Mouse (Mus musculus): ENCODE results near the gene Hspb2. TPM values are rescaled to one million over a fixed set of nuclear protein-coding genes. Genes with fewer than 3 reads are reported as not detected.

Gene Hspb2
- polyA plus RNA-seq, 1 experiment from 2014 or later: 319 TPM

GRCm38 (mm10) chr9:50774991-50775612 is 22.9 kb upstream of the Hspb2 start, which contains the start of the genes Alg9 and 1110032A03Rik:
Gene Alg9 (plus strand): TSS chr9:50775019.
Gene 1110032A03Rik (minus strand): TSS chr9:50775520.
- Histone ChIP-seq H3K4me1 (ENCODE audit: control insufficient read depth, insufficient read depth, low read length) (no peaks in the 10 kb centered on the region), H3K4me3 (ENCODE audit: low read depth, low read length) (peak within 1 kb of the TSS; percentile 84), H3K27me3 (ENCODE audit: control insufficient read depth, insufficient read depth, low read length) (no peaks in the 10 kb centered on the region), H3K4me2 (peak within 1 kb of the TSS; percentile 79), H3K27ac (ENCODE audit: low read depth, low read length) (peak within 1 kb of the TSS; percentile 65), H3K9ac (ENCODE audit: low read depth, low read length) (peak within 1 kb of the TSS; percentile 90), H3K36me3 (ENCODE audit: control insufficient read depth, insufficient read depth, low read length) (peaks cover 4% of the 10 kb centered on the region; the same call in 1 of the 2 replicates), H3K9me3 (replicated peaks; ENCODE audit: control insufficient read depth, low read length) (no peaks in the 10 kb centered on the region)
- WGBS (ENCODE audit: insufficient replicate concordance): under 1% methylated on average over 48 of the region's 51 CpGs
- peak; percentile 63 for ATAC-seq (replicated peaks; ENCODE audit: insufficient number of reproducible peaks, low FRiP score, low TSS enrichment)

GRCm38 (mm10) chr9:50774026-50774462 is 21.9 kb upstream of the Hspb2 start:
- Histone ChIP-seq H3K4me2 (peak overlapping the region; percentile 79), H3K4me1 (ENCODE audit: control insufficient read depth, insufficient read depth, low read length) (no peaks in the 10 kb centered on the region; the same call in 1 of the 2 replicates), H3K4me3 (ENCODE audit: low read depth, low read length) (no peak overlapping the region), H3K9ac (ENCODE audit: low read depth, low read length) (no peak overlapping the region), H3K27ac (ENCODE audit: low read depth, low read length) (no peak overlapping the region), H3K36me3 (ENCODE audit: control insufficient read depth, insufficient read depth, low read length) (peaks cover 2% of the 10 kb centered on the region; the same call in 1 of the 2 replicates), H3K9me3 (replicated peaks; ENCODE audit: control insufficient read depth, low read length) (no peaks in the 10 kb centered on the region), H3K27me3 (ENCODE audit: control insufficient read depth, insufficient read depth, low read length) (no peaks in the 10 kb centered on the region)
- no peak for ATAC-seq (replicated peaks; ENCODE audit: insufficient number of reproducible peaks, low FRiP score, low TSS enrichment)
- 71% methylated on average over 4 of the region's 4 CpGs for WGBS (ENCODE audit: insufficient replicate concordance)

GRCm38 (mm10) chr9:50770011-50770410 is 17.9 kb upstream of the Hspb2 start:
- Histone ChIP-seq H3K27ac (ENCODE audit: low read depth, low read length) (no peak overlapping the region), H3K4me3 (ENCODE audit: low read depth, low read length) (no peak overlapping the region), H3K27me3 (ENCODE audit: control insufficient read depth, insufficient read depth, low read length) (no peaks in the 10 kb centered on the region), H3K36me3 (ENCODE audit: control insufficient read depth, insufficient read depth, low read length) (no peaks in the 10 kb centered on the region), H3K4me1 (ENCODE audit: control insufficient read depth, insufficient read depth, low read length) (peaks cover 8% of the 10 kb centered on the region), H3K4me2 (no peak overlapping the region), H3K9me3 (replicated peaks; ENCODE audit: control insufficient read depth, low read length) (no peaks in the 10 kb centered on the region), H3K9ac (ENCODE audit: low read depth, low read length) (no peak overlapping the region)
- no peak for ATAC-seq (replicated peaks; ENCODE audit: insufficient number of reproducible peaks, low FRiP score, low TSS enrichment)
- WGBS (ENCODE audit: insufficient replicate concordance): 88% methylated on average over 2 of the region's 2 CpGs

GRCm38 (mm10) chr9:50768107-50769002 is 16.2 kb upstream of the Hspb2 start, which contains the start of gene Fdxacb1:
Gene Fdxacb1 (plus strand): TSS chr9:50768236.
- H3K36me3 ChIP-seq (ENCODE audit: control insufficient read depth, insufficient read depth, low read length): no peaks in the 10 kb centered on the region
- H3K4me2 ChIP-seq: peak within 1 kb of the TSS; percentile 91
- H3K4me3 ChIP-seq (ENCODE audit: low read depth, low read length): peak within 1 kb of the TSS; percentile 73
- 5% methylated on average over 59 of the region's 59 CpGs for WGBS (ENCODE audit: insufficient replicate concordance)
- peak within 1 kb of the TSS; percentile 91 for H3K27ac ChIP-seq (ENCODE audit: low read depth, low read length)
- no peaks in the 10 kb centered on the region for H3K27me3 ChIP-seq (ENCODE audit: control insufficient read depth, insufficient read depth, low read length)
- peaks cover 8% of the 10 kb centered on the region for H3K4me1 ChIP-seq (ENCODE audit: control insufficient read depth, insufficient read depth, low read length)
- no peaks in the 10 kb centered on the region for H3K9me3 ChIP-seq (replicated peaks; ENCODE audit: control insufficient read depth, low read length)
- ATAC-seq (replicated peaks; ENCODE audit: insufficient number of reproducible peaks, low FRiP score, low TSS enrichment): peak; percentile 97
- H3K9ac ChIP-seq (ENCODE audit: low read depth, low read length): peak within 1 kb of the TSS; percentile 81

- Histone ChIP-seq H3K27me3 (ENCODE audit: control insufficient read depth, insufficient read depth, low read length) (no peaks in the 10 kb centered on the region), H3K9me3 (replicated peaks; ENCODE audit: control insufficient read depth, low read length) (no peaks in the 10 kb centered on the region), H3K4me3 (ENCODE audit: low read depth, low read length) (peak overlapping the region; percentile 73), H3K36me3 (ENCODE audit: control insufficient read depth, insufficient read depth, low read length) (no peaks in the 10 kb centered on the region), H3K4me2 (peak overlapping the region; percentile 91), H3K27ac (ENCODE audit: low read depth, low read length) (peak overlapping the region; percentile 91), H3K4me1 (ENCODE audit: control insufficient read depth, insufficient read depth, low read length) (peaks cover 8% of the 10 kb centered on the region), H3K9ac (ENCODE audit: low read depth, low read length) (peak overlapping the region; percentile 81)
- 7% methylated on average over 17 of the region's 17 CpGs for WGBS (ENCODE audit: insufficient replicate concordance)
- ATAC-seq (replicated peaks; ENCODE audit: insufficient number of reproducible peaks, low FRiP score, low TSS enrichment): peak; percentile 23
Measured at GRCm38 (mm10) chr9:50767531-50768106, 15.5 kb upstream of the Hspb2 start.

- Histone ChIP-seq H3K9ac (ENCODE audit: low read depth, low read length) (no peak overlapping the region), H3K4me3 (ENCODE audit: low read depth, low read length) (no peak overlapping the region), H3K27ac (ENCODE audit: low read depth, low read length) (no peak overlapping the region), H3K36me3 (ENCODE audit: control insufficient read depth, insufficient read depth, low read length) (no peaks in the 10 kb centered on the region), H3K4me2 (no peak overlapping the region), H3K27me3 (ENCODE audit: control insufficient read depth, insufficient read depth, low read length) (no peaks in the 10 kb centered on the region), H3K9me3 (replicated peaks; ENCODE audit: control insufficient read depth, low read length) (no peaks in the 10 kb centered on the region), H3K4me1 (ENCODE audit: control insufficient read depth, insufficient read depth, low read length) (peaks cover 4% of the 10 kb centered on the region; the same call in 1 of the 2 replicates)
- WGBS (ENCODE audit: insufficient replicate concordance): 66% methylated on average over 1 of the region's 1 CpGs
- ATAC-seq (replicated peaks; ENCODE audit: insufficient number of reproducible peaks, low FRiP score, low TSS enrichment): no peak
Measured at GRCm38 (mm10) chr9:50763331-50763730, 11.2 kb upstream of the Hspb2 start.

GRCm38 (mm10) chr9:50761520-50762243 is 9.5 kb upstream of the Hspb2 start:
- H3K9me3 ChIP-seq (replicated peaks; ENCODE audit: control insufficient read depth, low read length): no peaks in the 10 kb centered on the region
- H3K4me1 ChIP-seq (ENCODE audit: control insufficient read depth, insufficient read depth, low read length): no peaks in the 10 kb centered on the region
- H3K4me2 ChIP-seq: no peak overlapping the region
- no peak overlapping the region for H3K27ac ChIP-seq (ENCODE audit: low read depth, low read length)
- H3K27me3 ChIP-seq (ENCODE audit: control insufficient read depth, insufficient read depth, low read length): no peaks in the 10 kb centered on the region
- no peaks in the 10 kb centered on the region for H3K36me3 ChIP-seq (ENCODE audit: control insufficient read depth, insufficient read depth, low read length)
- no peak overlapping the region for H3K4me3 ChIP-seq (ENCODE audit: low read depth, low read length)
- no peak for ATAC-seq (replicated peaks; ENCODE audit: insufficient number of reproducible peaks, low FRiP score, low TSS enrichment)
- 60% methylated on average over 6 of the region's 6 CpGs for WGBS (ENCODE audit: insufficient replicate concordance)
- no peak overlapping the region for H3K9ac ChIP-seq (ENCODE audit: low read depth, low read length)

DNA sequence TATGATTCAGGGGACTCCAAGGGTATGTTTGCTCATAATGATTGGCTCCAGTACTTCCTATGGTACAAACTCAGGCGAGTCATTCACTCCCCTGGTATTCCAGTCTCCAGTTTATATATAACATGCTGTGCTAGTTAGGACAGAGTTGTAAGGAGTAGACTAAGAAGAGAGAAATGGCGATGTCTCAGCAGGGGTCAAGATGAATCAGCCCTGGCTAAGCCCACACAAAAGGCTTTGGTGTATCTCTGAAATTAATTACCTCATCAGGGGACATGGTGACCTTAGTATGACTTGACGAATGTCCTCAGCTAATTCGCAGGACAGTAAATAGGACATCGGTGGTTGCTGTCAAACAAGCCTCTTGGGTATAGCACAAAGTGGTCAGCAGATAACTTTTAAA is 4.6 kb upstream of the Hspb2 start:
- Histone ChIP-seq H3K9ac (ENCODE audit: low read depth, low read length) (no peak overlapping the region), H3K27ac (ENCODE audit: low read depth, low read length) (no peak overlapping the region), H3K4me3 (ENCODE audit: low read depth, low read length) (no peak overlapping the region), H3K36me3 (ENCODE audit: control insufficient read depth, insufficient read depth, low read length) (no peaks in the 10 kb centered on the region), H3K4me2 (no peak overlapping the region), H3K4me1 (ENCODE audit: control insufficient read depth, insufficient read depth, low read length) (0 out of 2 replicates have a peak, but pooled peaks cover 5% of the 10 kb centered on the region), H3K27me3 (ENCODE audit: control insufficient read depth, insufficient read depth, low read length) (no peaks in the 10 kb centered on the region), H3K9me3 (replicated peaks; ENCODE audit: control insufficient read depth, low read length) (no peaks in the 10 kb centered on the region)
- 61% methylated on average over 5 of the region's 5 CpGs for WGBS (ENCODE audit: insufficient replicate concordance)
- no peak for ATAC-seq (replicated peaks; ENCODE audit: insufficient number of reproducible peaks, low FRiP score, low TSS enrichment)
